Mouse (Mus musculus) G1E (cell line): ENCODE measurements around the gene Atp1a1.

ENCODE experiments used
- CTCF ChIP-seq: IDR thresholded peaks from 2 replicates; pipeline ENCODE4 v1.5.1; 2012; ENCODE audit warnings: low read depth, low read length, inconsistent platforms, mixed read lengths
- GATA1 ChIP-seq: IDR thresholded peaks from 2 replicates; pipeline ENCODE4 v1.6.1; 2012; ENCODE audit warnings: borderline replicate concordance, low read length, inconsistent platforms, mixed read lengths
- GATA2 ChIP-seq: IDR thresholded peaks from 2 replicates; pipeline ENCODE4 v1.6.1; 2012; ENCODE audit warnings: low read depth, low read length, inconsistent platforms, borderline replicate concordance
- TAL1 ChIP-seq: conservative IDR thresholded peaks from 2 replicates; pipeline ENCODE4 v1.6.1; 2012; ENCODE audit warnings: low read depth, low read length, inconsistent platforms, mixed read lengths

DNA sequence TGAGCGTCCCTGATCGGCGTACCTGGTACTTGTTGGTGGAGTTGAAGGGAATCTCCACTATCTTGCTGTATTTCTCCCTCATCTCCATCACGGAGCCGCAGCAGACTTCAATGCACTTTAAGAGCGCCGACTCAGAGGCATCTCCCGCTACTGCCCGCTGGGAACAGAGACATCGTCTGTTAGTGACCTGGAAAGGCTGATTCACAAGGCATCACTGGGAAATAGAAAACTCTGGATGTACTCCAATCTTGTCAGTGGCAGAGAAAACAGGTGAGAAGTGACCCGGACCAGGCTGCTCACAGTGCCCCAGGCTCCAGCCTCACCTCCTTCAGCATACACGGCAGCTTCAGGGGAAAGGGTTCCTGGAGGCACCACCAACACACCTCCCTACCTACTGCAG, 17.7 kb downstream of the Atp1a1 start:
- no peak for TF ChIP-seq CTCF
- TF ChIP-seq TAL1, result no peak
- no peak for TF ChIP-seq GATA1
- TF ChIP-seq GATA2, result no peak
